Mouse (Mus musculus) liver, adult 2 months (tissue): ENCODE measurements around the gene Ccnd1. TPM values are rescaled to one million over a fixed set of nuclear protein-coding genes. Genes with fewer than 3 reads are reported as not detected.
"Not testable (repeated sequence)": the region's sequence is repeated elsewhere in the genome, so short reads cannot be mapped to it uniquely, and the experiment has no call there.

Experiments used
- DNase-seq: peaks from one replicate; pipeline ENCODE4 v3.0.0-alpha.2; 2011; ENCODE audit warnings: low read depth, low spot score; ENCODE audit errors: extremely low read depth
- H3K27ac ChIP-seq: fragments of 200-500 bp; replicated peaks from 2 replicates; pipeline ENCODE4 v1.5.1; 2012; ENCODE audit warnings: low read depth, mild to moderate bottlenecking, control low read depth, inconsistent platforms, low read length; ENCODE audit not compliant: insufficient read depth
- H3K27me3 ChIP-seq: fragments of 200-500 bp; 2 replicates; pipeline ENCODE4 v1.6.1; 2012; ENCODE audit warnings: mild to moderate bottlenecking, moderate library complexity, low read length, inconsistent platforms; ENCODE audit not compliant: control insufficient read depth, insufficient read depth
- H3K36me3 ChIP-seq: fragments of 200-500 bp; 2 replicates; pipeline ENCODE4 v1.6.1; 2012; ENCODE audit warnings: low read length, inconsistent platforms; ENCODE audit not compliant: control insufficient read depth, insufficient read depth
- H3K4me1 ChIP-seq: fragments of 200-500 bp; 2 replicates; pipeline ENCODE4 v1.6.1; 2011; ENCODE audit warnings: low read length; ENCODE audit not compliant: control insufficient read depth, insufficient read depth
- H3K4me3 ChIP-seq: fragments of 200-500 bp; 2 replicates; pipeline ENCODE4 v1.5.1; 2011; ENCODE audit warnings: low read depth, mild to moderate bottlenecking, control low read depth, low read length, moderate library complexity; ENCODE audit not compliant: insufficient read depth
- H3K79me2 ChIP-seq: fragments of 200-500 bp; 2 replicates; pipeline ENCODE4 v1.6.1; 2012; ENCODE audit warnings: inconsistent platforms, mild to moderate bottlenecking, low read length, moderate library complexity; ENCODE audit not compliant: control insufficient read depth, insufficient read depth
- H3K9ac ChIP-seq: fragments of 200-500 bp; 2 replicates; pipeline ENCODE4 v1.6.1; 2012; ENCODE audit warnings: low read depth, mild to moderate bottlenecking, control low read depth, inconsistent platforms, low read length
- CTCF ChIP-seq: fragments of 200-500 bp; IDR thresholded peaks from 2 replicates; pipeline ENCODE4 v1.5.1; 2011; ENCODE audit warnings: low read depth, low read length, control low read depth
- POLR2A ChIP-seq: fragments of 200-500 bp; IDR thresholded peaks from 2 replicates; pipeline ENCODE4 v1.6.1; 2011; ENCODE audit warnings: low read length, control low read depth; ENCODE audit not compliant: insufficient read depth; ENCODE audit errors: extremely low read depth
- WGBS: fragments of 180-500 bp; shearing (Covaris S2); methylation state at CpG from one replicate; pipeline ENCODE4 v1.1.7; 2018; 5-methylcytosine and 5-hydroxymethylcytosine counted together
- polyA plus RNA-seq: library from polyadenylated mRNA; depleted of rRNA; stranded (reverse); fragments of >200 nt; gene quantifications from 2 replicates; pipeline ENCODE4 v1.2.3, GENCODE M21; 2012; rRNA removed
- total RNA-seq: library from RNA; depleted of rRNA; stranded (reverse); fragments of >200 nt; gene quantifications from 2 replicates; pipeline ENCODE4 v1.2.3, GENCODE M21; 2014; rRNA removed

The Ccnd1 gene
- total and polyA plus RNA-seq, 2 experiments, result 42.5 to 55.0 TPM

DNA sequence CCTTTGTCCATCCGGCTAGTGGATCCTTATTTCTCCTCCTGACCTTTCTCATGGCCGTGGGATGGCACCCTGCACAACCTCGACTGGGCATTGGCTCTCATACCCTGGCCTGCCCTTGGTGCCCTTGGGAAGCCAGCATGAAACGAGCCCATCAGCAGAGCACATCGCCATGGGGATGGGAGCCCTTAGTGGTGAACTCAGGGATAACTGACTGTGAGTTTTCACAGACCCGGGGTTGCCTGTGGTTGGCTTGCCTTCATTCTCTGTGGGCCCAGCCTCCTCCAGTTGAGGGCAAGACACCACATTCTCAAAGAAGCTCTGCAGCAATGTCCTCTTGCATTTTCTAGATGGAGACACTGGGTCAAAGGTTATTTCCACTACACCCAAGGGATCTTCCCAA lies 47.4 kb downstream of the Ccnd1 start:
- WGBS, result 61% methylated on average over 6 of the region's 6 CpGs
- no peaks in the 10 kb centered on the region for H3K79me2 ChIP-seq
- DNase-seq, result no peak
- no peaks in the 10 kb centered on the region for H3K4me1 ChIP-seq
- no peak overlapping the region for H3K27ac ChIP-seq
- H3K27me3 ChIP-seq, result peaks cover 18% of the 10 kb centered on the region
- H3K9ac ChIP-seq, result no peak overlapping the region
- H3K36me3 ChIP-seq, result no peaks in the 10 kb centered on the region
- no peak overlapping the region for H3K4me3 ChIP-seq
- TF ChIP-seq POLR2A, result no peak
- TF ChIP-seq CTCF, result no peak

GRCm38 (mm10) chr7:144891863-144892262 lies 47.9 kb downstream of the Ccnd1 start:
- Histone ChIP-seq H3K36me3 (no peaks in the 10 kb centered on the region), H3K4me3 (no peak overlapping the region), H3K9ac (no peak overlapping the region), H3K27ac (no peak overlapping the region), H3K27me3 (peaks cover 15% of the 10 kb centered on the region), H3K79me2 (no peaks in the 10 kb centered on the region), H3K4me1 (no peaks in the 10 kb centered on the region)
- WGBS, result 83% methylated on average over 2 of the region's 2 CpGs
- TF ChIP-seq CTCF (no peak), POLR2A (no peak)
- no peak for DNase-seq

- not testable (repeated sequence) for H3K36me3 ChIP-seq, DNase-seq, H3K9ac ChIP-seq, H3K27me3 ChIP-seq, H3K4me1 ChIP-seq, H3K27ac ChIP-seq, H3K79me2 ChIP-seq, H3K4me3 ChIP-seq
- 100% methylated on average over 1 of the region's 1 CpGs for WGBS
Measured at GRCm38 (mm10) chr7:144890661-144891060, 49.1 kb downstream of the Ccnd1 start.

DNA sequence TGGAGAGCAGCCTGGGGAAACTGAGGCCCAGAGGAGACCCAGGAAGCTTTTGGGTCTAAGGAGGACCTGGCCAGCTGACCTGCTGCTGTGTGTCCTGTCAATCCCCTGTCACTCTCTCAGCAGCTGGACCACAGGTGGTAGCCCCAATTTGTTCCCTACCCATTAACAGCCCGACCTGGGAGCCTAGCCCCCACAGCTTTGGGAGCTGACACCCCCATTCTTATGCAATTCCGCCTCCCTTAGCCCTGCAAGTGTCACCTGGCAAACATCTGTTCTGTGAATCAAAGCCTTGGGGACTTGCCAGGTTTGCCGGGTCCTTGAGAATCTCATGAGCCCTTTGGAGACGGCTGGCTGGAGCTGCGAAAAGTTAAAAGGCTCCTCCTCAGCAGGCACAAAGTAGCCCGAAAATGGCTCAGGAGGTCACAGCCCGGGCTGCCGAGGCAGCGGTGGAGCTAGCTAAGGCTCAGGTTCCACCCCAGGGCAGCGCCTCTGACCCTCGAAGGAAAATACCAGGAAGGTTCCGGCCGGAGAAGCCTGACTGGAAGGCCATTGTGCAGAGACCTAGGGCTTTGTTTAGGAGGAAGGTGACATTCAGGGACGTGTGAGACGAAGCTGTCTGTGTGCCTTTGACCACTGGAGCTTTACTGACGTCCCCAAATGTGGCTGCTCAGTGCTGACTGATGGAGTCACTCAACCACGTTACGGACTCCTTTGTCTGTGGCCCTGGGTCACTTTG lies 51.0 kb downstream of the Ccnd1 start:
- DNase-seq, result no peak
- Histone ChIP-seq H3K9ac (no peak overlapping the region), H3K4me1 (no peaks in the 10 kb centered on the region), H3K27ac (no peak overlapping the region), H3K36me3 (no peaks in the 10 kb centered on the region), H3K27me3 (peaks cover 7% of the 10 kb centered on the region; the same call in 1 of the 2 replicates), H3K79me2 (no peaks in the 10 kb centered on the region), H3K4me3 (no peak overlapping the region)
- TF ChIP-seq POLR2A (no peak), CTCF (no peak)
- 15% methylated on average over 18 of the region's 18 CpGs for WGBS

GRCm38 (mm10) chr7:144887672-144888071 lies 52.1 kb downstream of the Ccnd1 start:
- H3K27me3 ChIP-seq, result peaks cover 7% of the 10 kb centered on the region; the same call in 1 of the 2 replicates
- TF ChIP-seq CTCF (0 out of 2 replicates have a peak, but pooled peaks have one; percentile 7), POLR2A (no peak)
- 76% methylated on average over 2 of the region's 2 CpGs for WGBS
- DNase-seq, result no peak
- H3K9ac ChIP-seq, result no peak overlapping the region
- H3K79me2 ChIP-seq, result no peaks in the 10 kb centered on the region
- no peak overlapping the region for H3K27ac ChIP-seq
- H3K4me3 ChIP-seq, result no peak overlapping the region
- no peaks in the 10 kb centered on the region for H3K36me3 ChIP-seq
- H3K4me1 ChIP-seq, result no peaks in the 10 kb centered on the region

DNA sequence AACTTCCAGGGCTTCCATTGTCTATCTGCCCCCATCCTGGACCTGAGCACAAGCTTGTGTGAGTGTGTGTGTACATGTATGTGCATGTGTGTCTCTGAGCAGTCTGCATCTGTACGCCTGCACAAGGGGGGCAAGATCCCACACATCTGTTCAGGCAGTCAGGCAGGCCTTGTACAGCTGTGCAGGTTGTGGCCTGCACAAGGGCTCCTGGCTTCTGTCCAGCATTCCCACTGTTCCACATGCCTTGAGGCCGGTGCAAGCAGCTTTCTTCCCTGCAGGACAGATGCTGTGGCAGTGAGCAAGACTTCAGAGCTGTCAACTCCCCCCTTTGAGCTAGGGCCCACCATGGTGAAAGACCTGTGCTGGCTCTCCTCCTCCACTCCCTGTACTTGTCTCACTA lies 56.6 kb downstream of the Ccnd1 start:
- no peaks in the 10 kb centered on the region for H3K27me3 ChIP-seq
- no peaks in the 10 kb centered on the region for H3K4me1 ChIP-seq
- no peak overlapping the region for H3K9ac ChIP-seq
- TF ChIP-seq POLR2A (no peak), CTCF (no peak)
- no peak overlapping the region for H3K27ac ChIP-seq
- 74% methylated on average over 2 of the region's 2 CpGs for WGBS
- no peaks in the 10 kb centered on the region for H3K36me3 ChIP-seq
- DNase-seq, result no peak
- H3K4me3 ChIP-seq, result no peak overlapping the region
- no peaks in the 10 kb centered on the region for H3K79me2 ChIP-seq

Other genes with a start within 250 kb of the Ccnd1 start
- gene Ano1, start 188.0 kb downstream of the Ccnd1 start, total RNA-seq, result 1.9 and 2.4 TPM in 2 replicates
- 0.97 and 1.6 TPM in 2 replicates for gene Ano1, start 188.0 kb downstream of the Ccnd1 start, polyA plus RNA-seq
- not detected in 2 replicates for gene Fgf3, start 101.8 kb downstream of the Ccnd1 start, total RNA-seq
- 0.04 TPM in 1 of 2 replicates, not detected in the other for gene Fgf3, start 101.8 kb downstream of the Ccnd1 start, polyA plus RNA-seq
- not detected in 2 replicates for gene Fgf4, start 92.6 kb downstream of the Ccnd1 start, total RNA-seq
- gene Fgf4, start 92.6 kb downstream of the Ccnd1 start, polyA plus RNA-seq, result not detected in 2 replicates
- not detected in 2 replicates for gene Fgf15, start 43.4 kb downstream of the Ccnd1 start, total RNA-seq
- gene Fgf15, start 43.4 kb downstream of the Ccnd1 start, polyA plus RNA-seq, result not detected in 2 replicates
- 8.9 and 10.6 TPM in 2 replicates for gene LTO1, start 24.8 kb downstream of the Ccnd1 start, total RNA-seq
- gene LTO1, start 24.8 kb downstream of the Ccnd1 start, polyA plus RNA-seq, result 10.1 and 11.2 TPM in 2 replicates